Mouse (Mus musculus) forebrain, postnatal 0 days (tissue): ENCODE results near the gene Snrnp25. TPM values are rescaled to one million over a fixed set of nuclear protein-coding genes. Genes with fewer than 3 reads are reported as not detected.

Experiments used
- ATAC-seq: fragments of 200-750 bp; cut with Nextera tagmentation; 2 replicates; pipeline ENCODE4 v1.8.0; 2017; ENCODE audit warnings: mild to moderate bottlenecking, moderate library complexity
- DNase-seq: peaks from one replicate; pipeline ENCODE4 v3.0.0-alpha.2; 2015
- H3K27ac ChIP-seq: fragments of 300-500 bp; sonication (generic); 2 replicates; pipeline ENCODE4 v1.5.1; 2014; ENCODE audit warnings: low read depth, mild to moderate bottlenecking, antibody characterized with exemption, low read length, moderate library complexity, mixed read lengths
- H3K27me3 ChIP-seq: fragments of 300-500 bp; sonication (generic); 2 replicates; pipeline ENCODE4 v1.6.1; 2014; ENCODE audit warnings: mild to moderate bottlenecking, low read length, mixed read lengths; ENCODE audit not compliant: insufficient read depth
- H3K36me3 ChIP-seq: fragments of 300-500 bp; sonication (generic); 2 replicates; pipeline ENCODE4 v1.6.1; 2014; ENCODE audit warnings: mild to moderate bottlenecking, moderate library complexity; ENCODE audit not compliant: insufficient read depth
- H3K4me1 ChIP-seq: fragments of 300-500 bp; sonication (generic); 2 replicates; pipeline ENCODE4 v1.6.1; 2014; ENCODE audit warnings: antibody characterized with exemption; ENCODE audit not compliant: insufficient read depth
- H3K4me2 ChIP-seq: fragments of 300-500 bp; sonication (generic); 2 replicates; pipeline ENCODE4 v1.6.1; 2014; ENCODE audit warnings: low read depth, mild to moderate bottlenecking, moderate library complexity
- H3K4me3 ChIP-seq: fragments of 300-500 bp; sonication (generic); 2 replicates; pipeline ENCODE4 v1.5.1; 2014; ENCODE audit warnings: low read depth, low read length, mixed read lengths
- H3K9ac ChIP-seq: fragments of 300-500 bp; sonication (generic); 2 replicates; pipeline ENCODE4 v1.6.1; 2014; ENCODE audit warnings: mild to moderate bottlenecking
- H3K9me3 ChIP-seq: fragments of 300-500 bp; sonication (generic); 2 replicates; pipeline ENCODE4 v1.6.1; 2016; ENCODE audit warnings: low read length
- CTCF ChIP-seq: sonication (generic); IDR thresholded peaks from 2 replicates; pipeline ENCODE4 v1.5.1; 2016; ENCODE audit warnings: antibody characterized with exemption, control low read depth, low read depth
- whole genome bisulfite sequencing: fragments of 180-500 bp; shearing (Covaris S2); extraction: QIAGEN DNeasy Blood & Tissue Kit; methylation state at CpG from one replicate; pipeline ENCODE4 v1.1.7; 2014; 5-methylcytosine and 5-hydroxymethylcytosine counted together
- polyA plus RNA-seq: library from polyadenylated mRNA; unstranded; fragments of >200 nt; fragmentation: Nextera tagmentation; extraction: Ambion mirVana; gene quantifications from 2 replicates; pipeline ENCODE4 v1.2.1, GENCODE M21; 2015
- total RNA-seq: library from RNA; depleted of rRNA; stranded (reverse); fragments of >200 nt; gene quantifications from 2 replicates; pipeline ENCODE4 v1.2.3, GENCODE M21; 2014

The Snrnp25 gene
- total and polyA plus RNA-seq, 2 experiments from 2014 or later = 15.2 to 50.4 TPM

GRCm38 (mm10) chr11:32194626-32195025 lies 10.6 kb upstream of the Snrnp25 start:
- Histone ChIP-seq H3K4me2 (no peak overlapping the region), H3K27me3 (no peaks in the 10 kb centered on the region), H3K4me1 (no peaks in the 10 kb centered on the region), H3K4me3 (no peak overlapping the region), H3K9me3 (no peaks in the 10 kb centered on the region), H3K9ac (no peak overlapping the region), H3K36me3 (no peaks in the 10 kb centered on the region), H3K27ac (no peak overlapping the region)
- DNase-seq (no peak), ATAC-seq (no peak)
- TF ChIP-seq CTCF = no peak
- 85% methylated on average over 5 of the region's 5 CpGs for WGBS

- no peak for TF ChIP-seq CTCF
- WGBS = 30% methylated on average over 11 of the region's 11 CpGs
- Histone ChIP-seq H3K4me3 (no peak overlapping the region), H3K9ac (no peak overlapping the region), H3K27me3 (no peaks in the 10 kb centered on the region), H3K36me3 (no peaks in the 10 kb centered on the region), H3K27ac (no peak overlapping the region), H3K9me3 (no peaks in the 10 kb centered on the region), H3K4me1 (no peaks in the 10 kb centered on the region), H3K4me2 (no peak overlapping the region)
- DNase-seq (no peak), ATAC-seq (no peak)
These were observed 9.2 kb upstream of the Snrnp25 start for GRCm38 (mm10) chr11:32195867-32196540.

- TF ChIP-seq CTCF = no peak
- no peak overlapping the region for H3K27ac ChIP-seq
- H3K4me2 ChIP-seq = no peak overlapping the region
- DNase-seq (no peak), ATAC-seq (no peak)
- H3K27me3 ChIP-seq = no peaks in the 10 kb centered on the region
- no peak overlapping the region for H3K4me3 ChIP-seq
- no peaks in the 10 kb centered on the region for H3K9me3 ChIP-seq
- WGBS = 82% methylated on average over 6 of the region's 6 CpGs
- no peaks in the 10 kb centered on the region for H3K36me3 ChIP-seq
- no peak overlapping the region for H3K9ac ChIP-seq
- H3K4me1 ChIP-seq = no peaks in the 10 kb centered on the region
These were observed 8.5 kb upstream of the Snrnp25 start for GRCm38 (mm10) chr11:32196727-32197126.

- Histone ChIP-seq H3K4me1 (no peaks in the 10 kb centered on the region), H3K27me3 (no peaks in the 10 kb centered on the region), H3K4me2 (no peak overlapping the region), H3K36me3 (no peaks in the 10 kb centered on the region), H3K27ac (no peak overlapping the region), H3K4me3 (no peak overlapping the region), H3K9me3 (no peaks in the 10 kb centered on the region), H3K9ac (no peak overlapping the region)
- no peak for TF ChIP-seq CTCF
- ATAC-seq = no peak
- WGBS = 74% methylated on average over 3 of the region's 3 CpGs
- DNase-seq = no peak
These were observed 7.4 kb upstream of the Snrnp25 start for GRCm38 (mm10) chr11:32197766-32198165.

GRCm38 (mm10) chr11:32198256-32198955 lies 6.8 kb upstream of the Snrnp25 start:
- WGBS = 76% methylated on average over 14 of the region's 14 CpGs
- H3K4me3 ChIP-seq = no peak overlapping the region
- no peaks in the 10 kb centered on the region for H3K4me1 ChIP-seq
- H3K36me3 ChIP-seq = no peaks in the 10 kb centered on the region
- H3K9ac ChIP-seq = no peak overlapping the region
- H3K9me3 ChIP-seq = no peaks in the 10 kb centered on the region
- H3K4me2 ChIP-seq = no peak overlapping the region
- DNase-seq (no peak), ATAC-seq (no peak)
- H3K27me3 ChIP-seq = no peaks in the 10 kb centered on the region
- H3K27ac ChIP-seq = no peak overlapping the region
- no peak for TF ChIP-seq CTCF

GRCm38 (mm10) chr11:32199230-32199629 lies 6.0 kb upstream of the Snrnp25 start:
- WGBS = 42% methylated on average over 6 of the region's 6 CpGs
- DNase-seq (no peak), ATAC-seq (no peak)
- no peak overlapping the region for H3K9ac ChIP-seq
- no peak overlapping the region for H3K4me2 ChIP-seq
- no peak for TF ChIP-seq CTCF
- no peaks in the 10 kb centered on the region for H3K27me3 ChIP-seq
- H3K4me1 ChIP-seq = no peaks in the 10 kb centered on the region
- H3K4me3 ChIP-seq = no peak overlapping the region
- H3K27ac ChIP-seq = no peak overlapping the region
- H3K9me3 ChIP-seq = no peaks in the 10 kb centered on the region
- no peaks in the 10 kb centered on the region for H3K36me3 ChIP-seq

- 81% methylated on average over 10 of the region's 10 CpGs for WGBS
These were observed 5.1 kb upstream of the Snrnp25 start, which contains the start of gene Il9r for GRCm38 (mm10) chr11:32200075-32200601. Gene Il9r (minus strand): TSS chr11:32200279.

More at GRCm38 (mm10) chr11:32200075-32200601, 5.1 kb upstream of the Snrnp25 start, which contains the start of gene Il9r:
- Histone ChIP-seq H3K4me2 (no peak within 1 kb of the TSS), H3K9ac (no peak within 1 kb of the TSS), H3K9me3 (no peaks in the 10 kb centered on the region), H3K4me3 (no peak within 1 kb of the TSS), H3K36me3 (no peaks in the 10 kb centered on the region), H3K4me1 (no peaks in the 10 kb centered on the region), H3K27ac (no peak within 1 kb of the TSS), H3K27me3 (no peaks in the 10 kb centered on the region)
- no peak for TF ChIP-seq CTCF
- ATAC-seq (no peak), DNase-seq (no peak)
